Mouse (Mus musculus) gastrocnemius, adult 2 months (tissue): Measurements from ENCODE around the gene Psma6. TPM values are rescaled to one million over a fixed set of nuclear protein-coding genes. Genes with fewer than 3 reads are reported as not detected.

ENCODE experiments used
- DNase-seq: peaks from one replicate; pipeline ENCODE4 v3.0.0; 2022
- H3K27ac ChIP-seq: fragments of 200-600 bp; 2 replicates; pipeline ENCODE4 v1.8.1; 2022; ENCODE audit warnings: mild to moderate bottlenecking
- H3K4me3 ChIP-seq: fragments of 200-600 bp; 2 replicates; pipeline ENCODE4 v1.8.1; 2022; ENCODE audit warnings: mild to moderate bottlenecking, moderate library complexity
- CTCF ChIP-seq: fragments of 200-600 bp; IDR thresholded peaks from 2 replicates; pipeline ENCODE4 v1.8.1; 2022; ENCODE audit warnings: antibody characterized with exemption, mild to moderate bottlenecking, moderate library complexity
- intact Hi-C: fragments of 180-260 bp; cut with DNase I; formaldehyde crosslinking; loops from one replicate; pipeline ENCODE4 v1.15.1; 2025
- total RNA-seq, 2 experiments: library from RNA; stranded (reverse); gene quantifications; 2 replicates each; pipeline ENCODE4 v1.2.3; 2021

Gene Psma6
- total RNA-seq, 2 experiments from 2014 or later = 165 to 168 TPM

- no peak for TF ChIP-seq CTCF
- DNase-seq = no peak
- Histone ChIP-seq H3K27ac (no peak overlapping the region), H3K4me3 (no peak overlapping the region)
- intact Hi-C loops = no loop called here
Observed at GRCm38 (mm10) chr12:55432920-55433284, 48.9 kb downstream of the Psma6 start.

- TF ChIP-seq CTCF = no peak
- peak overlapping the region; percentile 17; the same call in 1 of the 2 replicates for H3K27ac ChIP-seq
- intact Hi-C loops = no loop called here
- H3K4me3 ChIP-seq = no peak overlapping the region
- no peak for DNase-seq
Observed at GRCm38 (mm10) chr12:55433802-55434435, 49.9 kb downstream of the Psma6 start.

- TF ChIP-seq CTCF = no peak
- no peak for DNase-seq
- intact Hi-C loops = no loop called here
- H3K27ac ChIP-seq = no peak overlapping the region
- no peak overlapping the region for H3K4me3 ChIP-seq
Observed at GRCm38 (mm10) chr12:55435080-55435479, 51.1 kb downstream of the Psma6 start.

- no peak for TF ChIP-seq CTCF
- Histone ChIP-seq H3K27ac (no peak overlapping the region), H3K4me3 (no peak overlapping the region)
- intact Hi-C loops = no loop called here
- no peak for DNase-seq
Observed at GRCm38 (mm10) chr12:55437122-55437826, 53.3 kb downstream of the Psma6 start.

GRCm38 (mm10) chr12:55438058-55438457, 54.0 kb downstream of the Psma6 start:
- intact Hi-C loops = no loop called here
- Histone ChIP-seq H3K27ac (0 out of 2 replicates have a peak overlapping the region, but pooled peaks have one; percentile 41), H3K4me3 (no peak overlapping the region)
- no peak for TF ChIP-seq CTCF
- DNase-seq = no peak

GRCm38 (mm10) chr12:55438611-55439137, 54.7 kb downstream of the Psma6 start:
- no peak for TF ChIP-seq CTCF
- no peak overlapping the region for H3K4me3 ChIP-seq
- DNase-seq = no peak
- H3K27ac ChIP-seq = peak overlapping the region; percentile 41; the same call in 1 of the 2 replicates
- intact Hi-C loops = no loop called here

- DNase-seq = no peak
- no peak overlapping the region for H3K4me3 ChIP-seq
- intact Hi-C loops = loop anchor here (5.0 kb wide), 1 partner anchor 43 kb away; no protein-coding TSS in a partner anchor
- no peak for TF ChIP-seq CTCF
- H3K27ac ChIP-seq = no peak overlapping the region
Observed at GRCm38 (mm10) chr12:55440416-55440815, 56.4 kb downstream of the Psma6 start.

GRCm38 (mm10) chr12:55442245-55442644, 58.2 kb downstream of the Psma6 start:
- Histone ChIP-seq H3K4me3 (no peak overlapping the region), H3K27ac (peak overlapping the region; percentile 71)
- intact Hi-C loops = loop anchor here (5.0 kb wide), 1 partner anchor 45 kb away; no protein-coding TSS in a partner anchor
- no peak for TF ChIP-seq CTCF
- DNase-seq = no peak

GRCm38 (mm10) chr12:55442861-55443850, 59.1 kb downstream of the Psma6 start:
- 0 out of 2 replicates have a peak, but pooled peaks have one; percentile 1 for TF ChIP-seq CTCF
- intact Hi-C loops = loop anchor here (5.0 kb wide), 1 partner anchor 46 kb away; no protein-coding TSS in a partner anchor
- H3K27ac ChIP-seq = peak overlapping the region; percentile 71
- DNase-seq = peak; percentile 89
- peak overlapping the region; percentile 32 for H3K4me3 ChIP-seq

- intact Hi-C loops = loop anchor here (5.0 kb wide), 1 partner anchor 47 kb away; no protein-coding TSS in a partner anchor
- no peak overlapping the region; the same call in 1 of the 2 replicates for H3K27ac ChIP-seq
Observed at GRCm38 (mm10) chr12:55444031-55444451, 60.0 kb downstream of the Psma6 start.

GRCm38 (mm10) chr12:55445583-55445982, 61.6 kb downstream of the Psma6 start:
- peak overlapping the region; percentile 87 for H3K27ac ChIP-seq
- no peak for DNase-seq
- H3K4me3 ChIP-seq = no peak overlapping the region
- intact Hi-C loops = no loop called here
- no peak for TF ChIP-seq CTCF

More at GRCm38 (mm10) chr12:55444031-55444451, 60.0 kb downstream of the Psma6 start:
- no peak for TF ChIP-seq CTCF
- H3K4me3 ChIP-seq = no peak overlapping the region
- DNase-seq = no peak

GRCm38 (mm10) chr12:55446366-55446745, 62.3 kb downstream of the Psma6 start:
- no peak for TF ChIP-seq CTCF
- intact Hi-C loops = loop anchor here (2.0 kb wide), 1 partner anchor 44 kb away; no protein-coding TSS in a partner anchor

More at GRCm38 (mm10) chr12:55446366-55446745, 62.3 kb downstream of the Psma6 start:
- DNase-seq = no peak
- Histone ChIP-seq H3K27ac (peak overlapping the region; percentile 87), H3K4me3 (peak overlapping the region; percentile 56)
